Mouse (Mus musculus) stomach, embryonic 14.5 days (tissue): Measurements from ENCODE around the gene Dhrs7. TPM values are rescaled to one million over a fixed set of nuclear protein-coding genes. Genes with fewer than 3 reads are reported as not detected.

Experiments
- ATAC-seq: fragments of 200-750 bp; cut with Nextera tagmentation; 2 replicates; pipeline ENCODE4 v1.8.0; 2017; ENCODE audit warnings: low read depth, moderate TSS enrichment; ENCODE audit not compliant: insufficient number of reproducible peaks, insufficient read depth, low FRiP score
- H3K27ac ChIP-seq: fragments of 300-500 bp; sonication (generic); 2 replicates; pipeline ENCODE4 v1.5.1; 2014; ENCODE audit warnings: mild to moderate bottlenecking, low read length, moderate library complexity, mixed read lengths
- H3K27me3 ChIP-seq: fragments of 300-500 bp; sonication (generic); 2 replicates; pipeline ENCODE4 v1.6.1; 2014; ENCODE audit warnings: low read length, control low read depth, mixed read lengths; ENCODE audit not compliant: control insufficient read depth, insufficient read depth
- H3K36me3 ChIP-seq: fragments of 300-500 bp; sonication (generic); 2 replicates; pipeline ENCODE4 v1.6.1; 2014; ENCODE audit warnings: mild to moderate bottlenecking, control low read depth, low read length, moderate library complexity, mixed read lengths; ENCODE audit not compliant: control insufficient read depth, insufficient read depth
- H3K4me1 ChIP-seq: fragments of 300-500 bp; sonication (generic); 2 replicates; pipeline ENCODE4 v1.6.1; 2014; ENCODE audit warnings: low read length, control low read depth, mixed read lengths; ENCODE audit not compliant: control insufficient read depth, insufficient read depth
- H3K4me2 ChIP-seq: fragments of 300-500 bp; sonication (generic); replicated peaks from 2 replicates; pipeline ENCODE4 v1.6.1; 2014; ENCODE audit warnings: low read depth, low read length, control low read depth
- H3K4me3 ChIP-seq: fragments of 300-500 bp; sonication (generic); 2 replicates; pipeline ENCODE4 v1.5.1; 2014; ENCODE audit warnings: low read depth, low read length, control low read depth
- H3K9ac ChIP-seq: fragments of 300-500 bp; sonication (generic); replicated peaks from 2 replicates; pipeline ENCODE4 v1.6.1; 2014; ENCODE audit warnings: low read depth, mild to moderate bottlenecking, control low read depth, low read length, moderate library complexity, mixed read lengths
- H3K9me3 ChIP-seq: fragments of 300-500 bp; sonication (generic); 2 replicates; pipeline ENCODE4 v1.6.1; 2016; ENCODE audit warnings: low read depth, low read length, control low read depth; ENCODE audit not compliant: control insufficient read depth
- WGBS: fragments of 180-500 bp; shearing (Covaris S2); extraction: QIAGEN DNeasy Blood & Tissue Kit; methylation state at CpG from one replicate; pipeline ENCODE4 v1.1.7; 2014; 5-methylcytosine and 5-hydroxymethylcytosine counted together
- polyA plus RNA-seq: library from polyadenylated mRNA; unstranded; fragments of >200 nt; fragmentation: Nextera tagmentation; extraction: Ambion mirVana; gene quantifications from 2 replicates; pipeline ENCODE4 v1.2.1, GENCODE M21; 2014

Gene Dhrs7
- polyA plus RNA-seq, 1 experiment from 2014 or later: 16.1 TPM

GRCm38 (mm10) chr12:72670921-72671320 lies 6.2 kb upstream of the Dhrs7 start:
- no peak for ATAC-seq
- Histone ChIP-seq H3K4me1 (no peaks in the 10 kb centered on the region), H3K27ac (no peak overlapping the region), H3K27me3 (no peaks in the 10 kb centered on the region), H3K9ac (no peak overlapping the region), H3K4me2 (no peak overlapping the region), H3K9me3 (no peaks in the 10 kb centered on the region), H3K36me3 (no peaks in the 10 kb centered on the region), H3K4me3 (no peak overlapping the region)
- 81% methylated on average over 8 of the region's 8 CpGs for WGBS

- H3K27ac ChIP-seq: no peak overlapping the region
- H3K27me3 ChIP-seq: no peaks in the 10 kb centered on the region
- no peak overlapping the region for H3K4me3 ChIP-seq
- no peak overlapping the region for H3K9ac ChIP-seq
- no peaks in the 10 kb centered on the region for H3K9me3 ChIP-seq
- ATAC-seq: no peak
- 68% methylated on average over 10 of the region's 10 CpGs for WGBS
- no peak overlapping the region for H3K4me2 ChIP-seq
- H3K36me3 ChIP-seq: no peaks in the 10 kb centered on the region
- no peaks in the 10 kb centered on the region for H3K4me1 ChIP-seq
Observed at GRCm38 (mm10) chr12:72667868-72668469, 3.3 kb upstream of the Dhrs7 start.

GRCm38 (mm10) chr12:72666015-72666414 lies 1.3 kb upstream of the Dhrs7 start:
- 87% methylated on average over 5 of the region's 5 CpGs for WGBS
- no peaks in the 10 kb centered on the region for H3K4me1 ChIP-seq
- no peaks in the 10 kb centered on the region for H3K36me3 ChIP-seq
- H3K9ac ChIP-seq: no peak overlapping the region
- H3K27ac ChIP-seq: no peak overlapping the region
- ATAC-seq: no peak
- H3K27me3 ChIP-seq: no peaks in the 10 kb centered on the region
- no peaks in the 10 kb centered on the region for H3K9me3 ChIP-seq
- no peak overlapping the region for H3K4me2 ChIP-seq
- H3K4me3 ChIP-seq: no peak overlapping the region

GRCm38 (mm10) chr12:72664020-72664734 lies 532 bp downstream of the Dhrs7 start:
- peak; percentile 39; the same call in 1 of the 2 replicates for ATAC-seq
- peak overlapping the region; percentile 89 for H3K4me2 ChIP-seq
- H3K27me3 ChIP-seq: no peaks in the 10 kb centered on the region
- H3K27ac ChIP-seq: 0 out of 2 replicates have a peak overlapping the region, but pooled peaks have one; percentile 55
- H3K9ac ChIP-seq: peak overlapping the region; percentile 36; the same call in 1 of the 2 replicates
- H3K4me1 ChIP-seq: no peaks in the 10 kb centered on the region
- WGBS: 3% methylated on average over 28 of the region's 28 CpGs
- H3K9me3 ChIP-seq: no peaks in the 10 kb centered on the region
- H3K4me3 ChIP-seq: peak overlapping the region; percentile 49
- no peaks in the 10 kb centered on the region for H3K36me3 ChIP-seq

DNA sequence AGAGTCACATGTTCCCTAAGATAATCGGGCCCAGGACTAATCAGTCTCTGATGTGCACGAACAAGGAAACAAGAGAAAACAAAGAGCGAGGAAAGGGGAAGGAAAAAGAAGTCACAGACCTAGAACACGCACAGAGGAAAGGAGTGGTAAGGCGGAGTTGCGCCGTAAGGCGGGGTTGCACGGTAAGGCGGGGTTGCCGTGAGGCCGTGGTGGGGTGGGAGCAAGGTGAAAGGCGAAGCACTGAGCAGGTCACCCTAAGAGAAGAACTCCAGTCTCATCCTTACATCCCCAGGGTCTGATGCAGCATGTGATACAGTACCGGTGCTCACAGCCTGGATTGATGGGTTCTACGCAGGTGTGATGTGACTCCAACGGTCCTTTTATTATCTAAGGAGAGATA lies 8.9 kb downstream of the Dhrs7 start:
- Histone ChIP-seq H3K4me2 (no peak overlapping the region), H3K36me3 (no peaks in the 10 kb centered on the region)
- ATAC-seq: no peak

GRCm38 (mm10) chr12:72654698-72655097 lies 10.0 kb downstream of the Dhrs7 start:
- H3K9me3 ChIP-seq: no peaks in the 10 kb centered on the region
- WGBS: 24% methylated on average over 4 of the region's 4 CpGs
- H3K4me1 ChIP-seq: no peaks in the 10 kb centered on the region
- H3K9ac ChIP-seq: no peak overlapping the region
- H3K36me3 ChIP-seq: no peaks in the 10 kb centered on the region
- no peak overlapping the region for H3K4me2 ChIP-seq
- ATAC-seq: no peak
- H3K4me3 ChIP-seq: no peak overlapping the region
- no peaks in the 10 kb centered on the region for H3K27me3 ChIP-seq
- H3K27ac ChIP-seq: no peak overlapping the region

More for the DNA sequence above, 8.9 kb downstream of the Dhrs7 start:
- H3K4me3 ChIP-seq: no peak overlapping the region
- H3K4me1 ChIP-seq: no peaks in the 10 kb centered on the region
- H3K27me3 ChIP-seq: no peaks in the 10 kb centered on the region
- no peak overlapping the region for H3K9ac ChIP-seq
- 91% methylated on average over 16 of the region's 16 CpGs for WGBS
- no peaks in the 10 kb centered on the region for H3K9me3 ChIP-seq
- H3K27ac ChIP-seq: no peak overlapping the region

DNA sequence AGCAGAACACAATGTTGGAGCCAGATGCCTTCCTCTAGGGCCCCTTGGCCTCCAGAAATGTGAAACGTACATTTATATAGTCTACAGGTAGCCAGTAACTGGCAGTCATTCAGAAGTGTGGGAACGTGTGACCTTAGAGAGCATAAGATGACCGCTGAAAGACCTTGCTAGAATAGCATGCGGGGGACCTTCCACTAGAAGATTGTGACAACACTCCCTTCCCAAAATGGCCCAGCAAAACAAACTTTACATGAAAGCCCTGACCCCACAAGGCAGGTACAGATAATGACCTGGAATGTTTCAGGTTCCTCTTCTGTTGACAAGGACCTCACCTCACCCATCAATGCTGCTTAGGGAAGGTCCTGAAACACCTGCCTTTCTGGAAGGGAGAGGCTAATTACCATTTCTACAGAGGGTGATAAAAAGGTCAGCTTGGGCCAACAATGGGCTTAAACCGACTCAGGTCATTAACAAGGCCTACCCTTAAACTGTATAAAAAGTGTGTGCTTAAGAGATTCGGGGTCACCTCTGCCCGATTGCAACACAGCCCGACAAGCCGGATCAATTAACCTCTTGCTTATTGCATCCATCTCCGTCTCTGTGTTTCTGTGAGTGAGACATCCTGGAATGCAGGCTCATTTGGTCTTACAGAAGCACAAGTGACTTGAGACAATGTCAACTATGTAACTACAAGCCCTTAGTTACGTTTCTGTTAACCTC lies 14.9 kb downstream of the Dhrs7 start, which contains the start of gene Gm4756:
Gene Gm4756 (minus strand): TSS at position 51 of the 720 bp plus-strand sequence.
- Histone ChIP-seq H3K4me2 (no peak within 1 kb of the TSS), H3K4me1 (no peaks in the 10 kb centered on the region), H3K4me3 (no peak within 1 kb of the TSS), H3K9me3 (no peaks in the 10 kb centered on the region), H3K27me3 (no peaks in the 10 kb centered on the region), H3K36me3 (no peaks in the 10 kb centered on the region), H3K27ac (no peak within 1 kb of the TSS), H3K9ac (no peak within 1 kb of the TSS)
- 68% methylated on average over 11 of the region's 11 CpGs for WGBS
- no peak for ATAC-seq

GRCm38 (mm10) chr12:72648921-72649320 lies 15.8 kb downstream of the Dhrs7 start:
- H3K9ac ChIP-seq: no peak overlapping the region
- no peaks in the 10 kb centered on the region for H3K36me3 ChIP-seq
- H3K4me3 ChIP-seq: no peak overlapping the region
- H3K27me3 ChIP-seq: no peaks in the 10 kb centered on the region
- no peak overlapping the region for H3K27ac ChIP-seq
- no peaks in the 10 kb centered on the region for H3K9me3 ChIP-seq
- H3K4me1 ChIP-seq: no peaks in the 10 kb centered on the region
- ATAC-seq: no peak
- no peak overlapping the region for H3K4me2 ChIP-seq
- WGBS: 93% methylated on average over 14 of the region's 14 CpGs
